Mouse (Mus musculus): ENCODE data around the gene Fgd5.

- TF ChIP-seq CTCF (IDR thresholded peaks at IDR 0.05; ENCODE audit: borderline replicate concordance, extremely low read depth, insufficient read depth, insufficient read length) (no peak), POLR2A (IDR thresholded peaks at IDR 0.05; ENCODE audit: borderline replicate concordance, extremely low read depth, insufficient read depth, insufficient read length, poor library complexity, severe bottlenecking) (no peak)
These were observed 145.9 kb downstream of the Fgd5 start for GRCm38 (mm10) chr6:92124547-92124946.

All from brain, embryonic 14.5 days (tissue).